Mouse (Mus musculus) lung, embryonic 15.5 days (tissue): ENCODE results near the gene Dusp1. TPM values are rescaled to one million over a fixed set of nuclear protein-coding genes. Genes with fewer than 3 reads are reported as not detected.

Source experiments
- ATAC-seq: fragments of 200-750 bp; cut with Nextera tagmentation; 2 replicates; pipeline ENCODE4 v1.8.0; 2017; ENCODE audit warnings: moderate number of reproducible peaks, borderline replicate concordance; ENCODE audit not compliant: low FRiP score, low TSS enrichment; ENCODE audit errors: extremely low read depth
- H3K27ac ChIP-seq: fragments of 300-500 bp; sonication (generic); 2 replicates; pipeline ENCODE4 v1.5.1; 2015; ENCODE audit warnings: moderate library complexity, mild to moderate bottlenecking, inconsistent platforms
- H3K27me3 ChIP-seq: fragments of 300-500 bp; sonication (generic); 2 replicates; pipeline ENCODE4 v1.6.1; 2015; ENCODE audit warnings: inconsistent platforms
- H3K36me3 ChIP-seq: fragments of 300-500 bp; sonication (generic); 2 replicates; pipeline ENCODE4 v1.6.1; 2015; ENCODE audit warnings: inconsistent platforms
- H3K4me1 ChIP-seq: fragments of 300-500 bp; sonication (generic); 2 replicates; pipeline ENCODE4 v1.6.1; 2015; ENCODE audit warnings: inconsistent platforms
- H3K4me2 ChIP-seq: fragments of 300-500 bp; sonication (generic); 2 replicates; pipeline ENCODE4 v1.6.1; 2015; ENCODE audit warnings: inconsistent platforms, mild to moderate bottlenecking, moderate library complexity
- H3K4me3 ChIP-seq: fragments of 300-500 bp; sonication (generic); 2 replicates; pipeline ENCODE4 v1.5.1; 2015; ENCODE audit warnings: mild to moderate bottlenecking, inconsistent platforms
- H3K9ac ChIP-seq: fragments of 300-500 bp; sonication (generic); 2 replicates; pipeline ENCODE4 v1.6.1; 2015; ENCODE audit warnings: inconsistent platforms
- H3K9me3 ChIP-seq: fragments of 300-500 bp; sonication (generic); 2 replicates; pipeline ENCODE4 v1.6.1; 2016; ENCODE audit warnings: inconsistent platforms
- WGBS: fragments of 180-500 bp; shearing (Covaris S2); methylation state at CpG from one replicate; pipeline ENCODE4 v1.1.7; 2015; 5-methylcytosine and 5-hydroxymethylcytosine counted together
- polyA plus RNA-seq: library from polyadenylated mRNA; unstranded; fragments of >200 nt; fragmentation: Nextera tagmentation; extraction: Ambion mirVana; gene quantifications from 2 replicates; pipeline ENCODE4 v1.2.1, GENCODE M21; 2015

Gene Dusp1
- polyA plus RNA-seq, 1 experiment from 2014 or later: 25.9 TPM

DNA sequence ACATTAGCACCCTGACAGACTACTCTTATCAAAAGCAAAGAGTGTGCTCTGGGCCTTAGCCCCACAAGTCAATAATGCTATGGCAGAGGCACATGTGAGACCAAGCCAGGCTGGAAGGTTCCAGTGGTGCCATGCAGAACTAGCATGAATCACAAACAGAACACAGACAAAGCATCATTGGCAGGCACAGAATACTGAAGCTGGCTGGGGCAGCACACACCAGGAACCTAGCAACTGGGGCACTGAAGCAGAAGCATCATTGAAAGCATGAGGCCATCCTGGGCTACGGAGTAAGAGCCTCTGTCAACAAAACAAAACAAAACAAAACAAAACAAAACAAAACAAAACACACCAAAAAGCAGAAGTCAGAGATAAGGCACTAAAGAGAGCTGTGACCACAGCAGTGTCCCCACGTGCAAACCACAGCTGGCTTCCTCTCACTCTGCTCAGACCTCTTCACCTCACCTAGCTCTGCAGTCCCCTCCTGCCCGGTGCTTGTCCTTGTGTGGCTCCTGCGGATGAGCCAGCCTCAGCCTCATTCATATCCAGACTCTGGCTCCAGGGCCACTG lies 29.4 kb downstream of the Dusp1 start:
- Histone ChIP-seq H3K9ac (no peak overlapping the region), H3K36me3 (no peaks in the 10 kb centered on the region), H3K4me1 (peaks cover 12% of the 10 kb centered on the region), H3K4me2 (no peak overlapping the region), H3K27ac (no peak overlapping the region), H3K27me3 (no peaks in the 10 kb centered on the region), H3K9me3 (no peaks in the 10 kb centered on the region), H3K4me3 (no peak overlapping the region)
- WGBS: 52% methylated on average over 4 of the region's 4 CpGs
- no peak for ATAC-seq

DNA sequence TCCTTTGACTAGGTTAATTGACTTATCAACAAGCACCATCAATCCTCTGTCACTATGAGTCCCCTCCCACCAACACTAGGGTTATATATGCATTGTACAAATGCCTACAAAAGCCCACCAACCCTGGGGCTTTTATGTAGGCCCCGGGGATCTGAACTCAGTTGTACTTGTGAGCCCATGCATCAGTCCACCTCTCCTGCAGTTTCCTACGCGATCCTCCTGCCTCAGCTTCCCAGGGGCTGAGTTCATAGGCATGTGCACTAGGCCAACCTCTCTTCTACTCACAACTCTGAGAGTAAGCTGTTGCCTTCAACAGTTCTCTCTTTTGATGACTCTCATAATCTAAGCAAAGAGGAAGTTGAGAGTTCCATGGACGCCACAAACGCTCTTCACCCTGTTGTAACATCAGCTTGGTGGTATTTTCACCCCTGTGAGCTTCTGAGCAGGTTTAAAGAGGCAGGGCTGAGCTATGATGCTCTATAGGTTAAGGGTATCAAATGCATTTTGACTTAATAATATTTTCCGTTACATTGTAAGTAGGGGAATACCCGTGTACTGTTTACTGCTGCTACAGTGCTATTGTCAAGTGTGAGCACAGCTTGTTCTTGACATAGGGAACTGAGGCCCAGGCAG lies 30.4 kb downstream of the Dusp1 start:
- Histone ChIP-seq H3K4me2 (no peak overlapping the region), H3K4me1 (peaks cover 12% of the 10 kb centered on the region), H3K4me3 (no peak overlapping the region), H3K9ac (no peak overlapping the region), H3K36me3 (no peaks in the 10 kb centered on the region), H3K27ac (no peak overlapping the region), H3K9me3 (no peaks in the 10 kb centered on the region), H3K27me3 (no peaks in the 10 kb centered on the region)
- no peak for ATAC-seq
- WGBS: 84% methylated on average over 7 of the region's 7 CpGs

DNA sequence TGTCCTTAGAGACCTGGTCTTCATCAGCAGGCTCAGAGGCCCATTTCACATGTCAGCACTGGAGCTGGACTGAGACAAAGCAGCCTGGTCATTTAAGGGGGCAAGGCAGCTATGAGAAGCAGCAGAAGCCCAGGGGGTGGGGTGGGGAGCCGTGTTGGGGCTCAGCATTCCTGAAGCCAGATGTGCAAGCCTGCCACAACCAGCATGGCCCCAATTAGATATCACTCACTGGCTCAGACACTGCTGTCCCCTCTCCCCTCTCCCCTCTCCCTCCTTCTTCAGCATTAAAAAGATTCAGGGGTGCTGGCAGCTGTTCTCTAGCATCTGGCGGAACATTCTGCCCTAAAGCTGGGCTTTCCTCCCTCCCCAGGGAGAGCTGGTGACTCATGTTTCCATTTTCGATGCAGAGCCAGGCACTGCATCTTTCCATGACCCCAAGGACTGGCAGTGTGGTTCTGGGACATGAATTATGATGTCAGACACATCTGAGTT lies 31.3 kb downstream of the Dusp1 start:
- Histone ChIP-seq H3K27ac (0 out of 2 replicates have a peak overlapping the region, but pooled peaks have one; percentile 7), H3K9ac (no peak overlapping the region), H3K4me3 (no peak overlapping the region), H3K27me3 (no peaks in the 10 kb centered on the region), H3K4me2 (no peak overlapping the region), H3K9me3 (no peaks in the 10 kb centered on the region), H3K4me1 (peaks cover 12% of the 10 kb centered on the region), H3K36me3 (no peaks in the 10 kb centered on the region)
- peak; percentile 37; the same call in 1 of the 2 replicates for ATAC-seq
- 37% methylated on average over 3 of the region's 3 CpGs for WGBS

DNA sequence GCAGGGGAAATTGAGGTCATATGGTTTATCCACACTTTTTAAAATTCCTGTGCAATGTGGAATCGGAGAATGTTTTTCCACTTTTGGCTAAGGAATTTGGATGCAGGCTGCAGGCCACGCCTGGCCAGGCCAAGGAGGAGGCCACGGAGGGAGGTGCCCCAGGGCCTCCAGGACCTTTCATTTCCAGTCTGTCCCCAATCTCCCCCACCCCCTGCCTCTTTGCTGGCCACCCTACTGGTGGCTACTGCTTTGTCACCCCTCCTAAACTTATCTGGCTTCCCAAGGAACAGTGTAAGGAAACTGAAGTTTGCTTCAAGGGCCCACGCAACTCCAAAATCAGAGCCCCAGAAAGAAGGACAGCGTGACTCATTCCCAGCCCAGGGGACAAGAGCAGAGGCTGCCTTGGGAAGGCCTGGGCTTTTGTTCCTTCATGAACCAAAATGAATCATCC lies 32.1 kb downstream of the Dusp1 start:
- WGBS: 72% methylated on average over 5 of the region's 5 CpGs
- H3K27me3 ChIP-seq: no peaks in the 10 kb centered on the region
- ATAC-seq: no peak

DNA sequence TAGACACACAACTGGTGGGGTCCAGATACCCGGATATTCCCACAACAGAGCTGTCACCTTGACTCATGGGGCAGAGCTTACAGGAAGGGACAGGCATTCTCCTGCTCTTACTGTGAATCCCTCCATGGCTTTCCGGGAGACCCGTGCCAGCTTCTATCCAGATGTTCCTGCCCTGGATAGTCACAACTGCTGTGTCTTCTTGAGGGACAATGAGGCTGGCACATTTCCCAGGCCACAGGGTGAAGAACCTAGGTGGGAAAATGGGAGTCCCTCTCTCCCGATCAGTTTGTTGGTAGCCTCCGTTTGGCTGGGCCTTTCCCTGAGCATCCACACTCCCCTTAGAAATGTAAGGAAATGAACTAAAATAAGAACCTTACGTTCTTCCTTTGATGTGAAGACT lies 33.2 kb downstream of the Dusp1 start:
- Histone ChIP-seq H3K9me3 (no peaks in the 10 kb centered on the region), H3K4me1 (peaks cover 12% of the 10 kb centered on the region), H3K9ac (no peak overlapping the region), H3K4me2 (no peak overlapping the region), H3K27me3 (no peaks in the 10 kb centered on the region), H3K4me3 (no peak overlapping the region), H3K36me3 (no peaks in the 10 kb centered on the region), H3K27ac (no peak overlapping the region)
- ATAC-seq: no peak
- 84% methylated on average over 6 of the region's 6 CpGs for WGBS

More for the DNA sequence above, 32.1 kb downstream of the Dusp1 start:
- Histone ChIP-seq H3K9me3 (no peaks in the 10 kb centered on the region), H3K4me1 (peaks cover 12% of the 10 kb centered on the region), H3K4me3 (no peak overlapping the region), H3K36me3 (no peaks in the 10 kb centered on the region), H3K9ac (no peak overlapping the region), H3K27ac (no peak overlapping the region), H3K4me2 (no peak overlapping the region)

DNA sequence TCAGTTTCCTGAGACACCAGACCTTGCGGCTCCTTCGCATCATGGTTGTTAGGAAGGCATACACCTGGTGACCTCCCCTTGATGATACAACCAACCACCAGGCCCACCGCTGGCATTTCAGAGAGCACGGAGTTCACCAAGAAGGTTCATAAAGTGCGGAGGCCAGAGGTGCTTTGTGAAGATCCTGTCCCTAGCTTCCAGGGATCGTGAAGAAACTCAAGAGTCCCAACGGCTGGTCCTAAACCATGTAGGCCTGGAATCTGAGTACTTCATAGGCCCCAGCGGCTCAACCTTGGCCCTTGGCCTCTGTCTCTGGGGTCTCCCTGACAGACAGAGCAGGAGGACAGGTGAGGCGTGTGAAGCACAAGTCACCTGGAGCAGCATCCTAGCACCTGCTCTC lies 34.6 kb downstream of the Dusp1 start:
- WGBS: 92% methylated on average over 9 of the region's 9 CpGs
- Histone ChIP-seq H3K27me3 (no peaks in the 10 kb centered on the region), H3K4me3 (no peak overlapping the region), H3K4me1 (peaks cover 12% of the 10 kb centered on the region; the same call in 1 of the 2 replicates), H3K36me3 (no peaks in the 10 kb centered on the region), H3K4me2 (no peak overlapping the region), H3K9me3 (no peaks in the 10 kb centered on the region), H3K9ac (no peak overlapping the region), H3K27ac (no peak overlapping the region)
- no peak for ATAC-seq

DNA sequence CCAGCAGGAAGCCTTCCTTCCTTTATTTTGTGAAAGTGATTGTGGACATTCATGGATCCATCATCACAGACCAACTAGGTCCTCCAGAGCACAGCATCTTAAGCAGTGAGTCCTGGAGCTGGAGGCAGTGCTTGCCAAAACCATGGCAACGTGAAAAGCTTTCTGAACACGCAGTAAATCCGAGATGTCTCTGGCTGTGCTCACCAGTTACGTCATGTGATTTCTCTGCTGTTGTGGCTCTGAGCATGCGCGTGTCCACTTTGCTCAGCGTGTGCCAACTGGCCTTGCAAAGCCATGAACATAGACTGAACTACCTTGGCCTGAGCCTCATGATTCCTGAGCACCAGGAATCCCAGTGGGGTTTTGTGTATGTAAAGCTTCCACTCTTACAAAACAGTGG lies 36.6 kb downstream of the Dusp1 start:
- Histone ChIP-seq H3K36me3 (no peaks in the 10 kb centered on the region), H3K4me3 (no peak overlapping the region), H3K9ac (no peak overlapping the region), H3K9me3 (no peaks in the 10 kb centered on the region), H3K4me2 (no peak overlapping the region), H3K27me3 (no peaks in the 10 kb centered on the region), H3K4me1 (peaks cover 5% of the 10 kb centered on the region; the same call in 1 of the 2 replicates), H3K27ac (no peak overlapping the region)
- WGBS: 71% methylated on average over 7 of the region's 7 CpGs
- no peak for ATAC-seq

DNA sequence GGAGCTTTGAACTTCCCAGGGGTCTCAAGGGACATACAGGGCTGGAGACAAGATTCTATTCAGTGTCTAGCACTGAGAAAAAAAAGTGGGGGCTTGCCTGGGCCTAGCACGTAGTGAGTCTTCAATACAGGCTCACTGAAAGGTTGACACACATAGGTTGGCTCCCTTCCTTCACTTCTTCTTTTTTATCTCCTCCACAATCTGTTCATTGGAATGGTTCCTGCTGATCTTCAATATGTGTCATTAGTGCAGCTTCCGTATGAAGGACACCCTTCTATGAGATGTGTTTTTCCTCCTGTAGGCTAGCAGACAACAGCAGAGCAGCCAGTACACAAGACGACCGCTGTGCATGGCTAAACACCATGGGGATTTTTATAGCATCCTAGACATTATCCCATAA lies 37.1 kb downstream of the Dusp1 start:
- no peaks in the 10 kb centered on the region for H3K9me3 ChIP-seq
- H3K27ac ChIP-seq: no peak overlapping the region
- peaks cover 3% of the 10 kb centered on the region; the same call in 1 of the 2 replicates for H3K4me1 ChIP-seq
- H3K9ac ChIP-seq: no peak overlapping the region
- no peaks in the 10 kb centered on the region for H3K27me3 ChIP-seq
- H3K36me3 ChIP-seq: no peaks in the 10 kb centered on the region
- WGBS: 84% methylated on average over 4 of the region's 4 CpGs
- H3K4me3 ChIP-seq: no peak overlapping the region
- ATAC-seq: no peak
- H3K4me2 ChIP-seq: no peak overlapping the region

DNA sequence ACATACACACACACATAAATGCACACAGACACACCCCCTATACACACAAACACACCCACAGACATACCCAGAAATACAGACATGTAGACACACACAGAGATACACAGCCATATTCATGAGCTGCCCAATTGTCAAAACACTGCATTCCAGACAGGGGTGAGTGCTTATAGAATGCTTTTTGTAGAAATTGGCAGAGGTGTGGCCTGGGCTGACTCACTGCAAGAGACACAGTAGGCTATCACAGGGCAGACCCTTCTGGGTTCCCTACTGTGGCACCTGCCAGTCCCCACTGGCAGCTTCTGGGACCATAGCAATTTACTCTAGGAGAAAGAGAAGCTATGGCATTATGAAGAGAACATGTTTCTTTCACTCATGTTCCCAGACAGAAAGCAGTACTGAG lies 37.6 kb downstream of the Dusp1 start:
- H3K9ac ChIP-seq: no peak overlapping the region
- no peaks in the 10 kb centered on the region for H3K4me1 ChIP-seq
- H3K4me2 ChIP-seq: no peak overlapping the region
- H3K36me3 ChIP-seq: no peaks in the 10 kb centered on the region
- H3K27ac ChIP-seq: no peak overlapping the region
- no peaks in the 10 kb centered on the region for H3K27me3 ChIP-seq
- no peak overlapping the region for H3K4me3 ChIP-seq
- no peaks in the 10 kb centered on the region for H3K9me3 ChIP-seq
- ATAC-seq: no peak

DNA sequence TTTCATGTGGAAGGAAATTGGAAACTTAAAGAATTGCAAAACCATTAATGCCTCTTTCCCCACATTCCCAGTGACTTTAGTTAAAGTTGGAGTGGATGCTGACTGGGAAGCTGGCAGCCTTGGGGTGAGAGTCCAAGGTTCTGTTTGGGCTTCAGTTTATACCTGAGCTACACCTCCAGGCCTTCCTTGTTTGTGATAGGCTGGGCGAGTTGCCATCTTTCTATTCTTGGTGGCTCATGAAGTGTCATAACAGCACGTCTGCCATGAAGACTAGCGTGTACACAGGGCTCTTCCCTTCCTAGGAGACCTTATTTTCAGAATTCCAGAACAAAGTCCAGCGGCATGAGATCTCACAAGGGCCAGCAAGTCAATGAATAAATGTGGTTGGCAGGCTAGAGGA lies 39.2 kb downstream of the Dusp1 start:
- no peak overlapping the region for H3K4me3 ChIP-seq

DNA sequence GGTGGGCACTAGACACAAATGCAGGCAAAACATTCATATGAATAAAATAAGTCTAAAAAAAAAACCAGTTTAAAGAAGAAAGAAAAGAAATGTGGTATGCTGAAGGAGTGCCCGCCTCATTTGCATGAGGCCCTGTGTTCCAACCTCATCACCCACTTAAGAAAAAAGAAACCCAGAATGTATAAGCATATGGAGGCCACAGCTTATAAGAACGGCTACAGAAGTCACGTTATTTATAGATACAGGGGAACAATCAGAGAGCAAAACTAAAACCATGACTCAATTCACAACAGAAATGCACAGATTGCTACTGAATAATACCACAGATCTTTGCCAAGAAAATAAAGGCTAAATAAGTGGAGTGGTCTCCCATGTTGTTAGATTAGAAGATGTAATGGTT lies 43.6 kb downstream of the Dusp1 start:
- H3K4me2 ChIP-seq: no peak overlapping the region
- WGBS: 73% methylated on average over 3 of the region's 3 CpGs
- no peaks in the 10 kb centered on the region for H3K9me3 ChIP-seq
- H3K36me3 ChIP-seq: no peaks in the 10 kb centered on the region
- H3K9ac ChIP-seq: no peak overlapping the region
- peaks cover 7% of the 10 kb centered on the region; the same call in 1 of the 2 replicates for H3K4me1 ChIP-seq
- no peak overlapping the region for H3K4me3 ChIP-seq
- H3K27me3 ChIP-seq: no peaks in the 10 kb centered on the region
- no peak for ATAC-seq
- no peak overlapping the region for H3K27ac ChIP-seq

More for the DNA sequence above, 39.2 kb downstream of the Dusp1 start:
- ATAC-seq: no peak
- no peaks in the 10 kb centered on the region for H3K4me1 ChIP-seq
- H3K9ac ChIP-seq: no peak overlapping the region
- WGBS: 44% methylated on average over 4 of the region's 4 CpGs
- no peaks in the 10 kb centered on the region for H3K9me3 ChIP-seq
- no peak overlapping the region for H3K4me2 ChIP-seq
- no peaks in the 10 kb centered on the region for H3K27me3 ChIP-seq
- no peak overlapping the region for H3K27ac ChIP-seq
- H3K36me3 ChIP-seq: no peaks in the 10 kb centered on the region

DNA sequence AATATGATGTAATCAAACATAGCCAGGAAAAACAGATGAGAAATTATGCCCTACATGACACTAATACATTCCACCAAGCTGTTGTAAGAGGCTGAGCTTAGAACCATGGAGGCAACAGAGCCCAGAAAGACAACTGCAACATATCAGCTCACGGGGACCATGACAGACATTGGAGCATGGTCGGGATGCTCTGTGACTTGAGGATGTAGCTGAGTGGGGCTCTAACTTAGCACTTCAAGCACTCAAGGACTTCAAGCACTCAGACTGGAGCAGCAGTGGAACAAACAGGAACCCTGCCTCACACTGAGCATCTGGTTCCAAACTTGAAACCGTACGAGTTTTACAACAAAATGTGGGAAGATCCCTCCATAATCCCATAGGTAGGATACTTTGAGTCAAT lies 46.3 kb downstream of the Dusp1 start:
- peaks cover 31% of the 10 kb centered on the region for H3K4me1 ChIP-seq
- H3K9ac ChIP-seq: no peak overlapping the region
- H3K27ac ChIP-seq: no peak overlapping the region
- no peak overlapping the region for H3K4me2 ChIP-seq
- no peaks in the 10 kb centered on the region for H3K36me3 ChIP-seq
- H3K4me3 ChIP-seq: no peak overlapping the region
- no peaks in the 10 kb centered on the region for H3K9me3 ChIP-seq
- ATAC-seq: no peak
- 59% methylated on average over 4 of the region's 4 CpGs for WGBS
- no peaks in the 10 kb centered on the region for H3K27me3 ChIP-seq
